Mouse (Mus musculus) ES-Bruce4 (cell line): ENCODE measurements around the gene Madcam1.

Experiments
- CTCF ChIP-seq: IDR thresholded peaks from one replicate; pipeline ENCODE4 v1.8.1; 2011; ENCODE audit warnings: low read depth, low read length
- EP300 ChIP-seq: IDR thresholded peaks from 2 replicates; pipeline ENCODE4 v1.6.1; 2011; ENCODE audit warnings: low read depth, low read length; ENCODE audit not compliant: insufficient read depth
- POLR2A ChIP-seq: IDR thresholded peaks from one replicate; pipeline ENCODE4 v1.8.1; 2011; ENCODE audit warnings: low read length; ENCODE audit not compliant: insufficient read depth

GRCm38 (mm10) chr10:79707759-79708158 lies 43.4 kb downstream of the Madcam1 start:
- TF ChIP-seq CTCF (peak; percentile 36), EP300 (no peak), POLR2A (no peak)
